Mouse (Mus musculus) CH12.LX (cell line): ENCODE results near the gene Hnrnpul1. TPM values are rescaled to one million over a fixed set of nuclear protein-coding genes. Genes with fewer than 3 reads are reported as not detected.

Experiments used
- DNase-seq: peaks from one replicate; pipeline ENCODE4 v3.0.0-alpha.2; 2013; ENCODE audit errors: extremely low read depth
- H3K27ac ChIP-seq: 2 replicates; pipeline ENCODE4 v1.5.1; 2012; ENCODE audit warnings: low read depth, mild to moderate bottlenecking, control low read depth, moderate library complexity; ENCODE audit not compliant: insufficient read depth
- H3K27me3 ChIP-seq: replicated peaks from 2 replicates; pipeline ENCODE3; 2012; ENCODE audit warnings: inconsistent platforms
- H3K36me3 ChIP-seq, 2 experiments: replicated peaks in 1 of 2; 2 replicates each; pipeline versions ENCODE3 to v1.6.1; 2012; ENCODE audit warnings: inconsistent platforms in 1 of 2, low read length in 1 of 2, mild to moderate bottlenecking in 1 of 2, mixed read lengths in 1 of 2, moderate library complexity in 1 of 2; ENCODE audit not compliant: control insufficient read depth in 1 of 2, insufficient read depth in 1 of 2
- H3K4me1 ChIP-seq, 2 experiments: 2 replicates each; pipeline ENCODE4 v1.6.1; 2012; ENCODE audit warnings: inconsistent platforms in 1 of 2, moderate library complexity in 1 of 2; ENCODE audit not compliant: insufficient read depth in 2 of 2, control insufficient read depth in 1 of 2
- H3K4me2 ChIP-seq: 2 replicates; pipeline ENCODE4 v1.6.1; 2012; ENCODE audit warnings: low read depth, mild to moderate bottlenecking, control low read depth; ENCODE audit not compliant: poor library complexity, insufficient read depth, severe bottlenecking
- H3K4me3 ChIP-seq, 3 experiments: fragments of 150-350 bp in 1 of 3; sonication (generic) in 1 of 3; replicated peaks in 1 of 3; 2 replicates each; pipeline versions ENCODE3 to v1.5.1; 2011 to 2012; ENCODE audit warnings: low read depth in 2 of 3, low read length in 2 of 3, mild to moderate bottlenecking in 2 of 3, moderate library complexity in 2 of 3, control low read depth in 1 of 3, improper control_type of control experiment in 1 of 3, inconsistent platforms in 1 of 3, mixed read lengths in 1 of 3; ENCODE audit not compliant: poor library complexity in 1 of 3
- H3K79me2 ChIP-seq: replicated peaks from 2 replicates; pipeline ENCODE4 v1.6.1; 2012; ENCODE audit warnings: mild to moderate bottlenecking, moderate library complexity; ENCODE audit not compliant: control insufficient read depth, poor library complexity, insufficient read depth, severe bottlenecking; ENCODE audit errors: extremely low read depth
- H3K9ac ChIP-seq: 2 replicates; pipeline ENCODE4 v1.6.1; 2012; ENCODE audit warnings: low read depth, mild to moderate bottlenecking, control low read depth, moderate library complexity; ENCODE audit not compliant: insufficient read depth
- H3K9me3 ChIP-seq: replicated peaks from 2 replicates; pipeline ENCODE3; 2012; ENCODE audit warnings: low read length, inconsistent platforms, mixed read lengths
- BHLHE40 ChIP-seq: IDR thresholded peaks from 2 replicates; pipeline ENCODE4 v1.6.1; 2011; ENCODE audit warnings: mild to moderate bottlenecking, low read depth, low read length, improper control_type of control experiment
- CHD1 ChIP-seq: IDR thresholded peaks from 2 replicates; pipeline ENCODE4 v1.6.1; 2012; ENCODE audit warnings: low read depth, low read length, improper control_type of control experiment, inconsistent platforms
- CTCF ChIP-seq, 2 experiments: IDR thresholded peaks in 1 of 2; conservative IDR thresholded peaks in 1 of 2; 2 replicates each; pipeline ENCODE4 v1.5.1; 2011 to 2012; ENCODE audit warnings: low read depth in 2 of 2, low read length in 2 of 2, improper control_type of control experiment in 1 of 2, inconsistent platforms in 1 of 2, mild to moderate bottlenecking in 1 of 2, moderate library complexity in 1 of 2
- ELF1 ChIP-seq: IDR thresholded peaks from 2 replicates; pipeline ENCODE4 v1.6.1; 2014; ENCODE audit warnings: low read depth, mild to moderate bottlenecking, inconsistent platforms, low read length, improper control_type of control experiment
- EP300 ChIP-seq: IDR thresholded peaks from 2 replicates; pipeline ENCODE4 v1.6.1; 2011; ENCODE audit warnings: low read length, improper control_type of control experiment
- ETS1 ChIP-seq: conservative IDR thresholded peaks from 2 replicates; pipeline ENCODE4 v1.6.1; 2012; ENCODE audit warnings: low read depth, mild to moderate bottlenecking, inconsistent platforms, low read length, improper control_type of control experiment, moderate library complexity
- GABPA ChIP-seq: IDR thresholded peaks from 2 replicates; pipeline ENCODE4 v1.6.1; 2012; ENCODE audit warnings: low read depth, low read length, improper control_type of control experiment, inconsistent platforms; ENCODE audit not compliant: insufficient replicate concordance
- HCFC1 ChIP-seq: IDR thresholded peaks from 2 replicates; pipeline ENCODE4 v1.6.1; 2012; ENCODE audit warnings: low read depth, mild to moderate bottlenecking, inconsistent platforms, low read length, improper control_type of control experiment
- IRF4 ChIP-seq: IDR thresholded peaks from 2 replicates; pipeline ENCODE4 v1.6.1; 2014; ENCODE audit warnings: low read depth, mild to moderate bottlenecking, inconsistent platforms, low read length, improper control_type of control experiment
- JUND ChIP-seq: conservative IDR thresholded peaks from 2 replicates; pipeline ENCODE4 v1.6.1; 2011; ENCODE audit warnings: low read depth, low read length, improper control_type of control experiment
- MAX ChIP-seq: IDR thresholded peaks from 2 replicates; pipeline ENCODE4 v1.6.1; 2011; ENCODE audit warnings: low read length, improper control_type of control experiment
- MAZ ChIP-seq: IDR thresholded peaks from 2 replicates; pipeline ENCODE4 v1.6.1; 2012; ENCODE audit warnings: low read depth, mild to moderate bottlenecking, inconsistent platforms, low read length, improper control_type of control experiment, moderate library complexity
- MEF2A ChIP-seq: IDR thresholded peaks from 2 replicates; pipeline ENCODE4 v1.6.1; 2014; ENCODE audit warnings: low read depth, mild to moderate bottlenecking, inconsistent platforms, low read length, improper control_type of control experiment, borderline replicate concordance
- MXI1 ChIP-seq: IDR thresholded peaks from 2 replicates; pipeline ENCODE4 v1.6.1; 2011; ENCODE audit warnings: mild to moderate bottlenecking, low read depth, low read length, improper control_type of control experiment
- NELFE ChIP-seq: IDR thresholded peaks from 2 replicates; pipeline ENCODE4 v1.6.1; 2011; ENCODE audit warnings: low read depth, low read length, improper control_type of control experiment
- NRF1 ChIP-seq: IDR thresholded peaks from 2 replicates; pipeline ENCODE4 v1.6.1; 2014; ENCODE audit warnings: low read depth, mild to moderate bottlenecking, inconsistent platforms, low read length, improper control_type of control experiment, moderate library complexity
- PAX5 ChIP-seq: IDR thresholded peaks from 2 replicates; pipeline ENCODE4 v1.6.1; 2012; ENCODE audit warnings: low read length, inconsistent platforms, mixed read lengths
- POLR2A ChIP-seq: IDR thresholded peaks from 2 replicates; pipeline ENCODE4 v1.6.1; 2011; ENCODE audit warnings: low read depth, mild to moderate bottlenecking, improper control_type of control experiment, low read length
- RAD21 ChIP-seq: IDR thresholded peaks from 2 replicates; pipeline ENCODE4 v1.6.1; 2011; ENCODE audit warnings: low read depth, mild to moderate bottlenecking, low read length, improper control_type of control experiment, moderate library complexity
- RCOR1 ChIP-seq: conservative IDR thresholded peaks from 2 replicates; pipeline ENCODE4 v1.6.1; 2012; ENCODE audit warnings: low read depth, mild to moderate bottlenecking, inconsistent platforms, low read length, improper control_type of control experiment
- SMC3 ChIP-seq: IDR thresholded peaks from 2 replicates; pipeline ENCODE4 v1.6.1; 2011; ENCODE audit warnings: low read depth, low read length, improper control_type of control experiment
- TBP ChIP-seq: conservative IDR thresholded peaks from 2 replicates; pipeline ENCODE4 v1.6.1; 2011; ENCODE audit warnings: low read depth, low read length, improper control_type of control experiment
- TCF12 ChIP-seq: IDR thresholded peaks from 2 replicates; pipeline ENCODE4 v1.6.1; 2014; ENCODE audit warnings: low read depth, mild to moderate bottlenecking, inconsistent platforms, low read length, improper control_type of control experiment
- UBTF ChIP-seq: IDR thresholded peaks from 2 replicates; pipeline ENCODE4 v1.6.1; 2012; ENCODE audit warnings: low read depth, mild to moderate bottlenecking, inconsistent platforms, low read length, improper control_type of control experiment, moderate library complexity
- USF1 ChIP-seq: IDR thresholded peaks from 2 replicates; pipeline ENCODE4 v1.6.1; 2014; ENCODE audit warnings: low read depth, mild to moderate bottlenecking, inconsistent platforms, low read length, improper control_type of control experiment
- USF2 ChIP-seq: conservative IDR thresholded peaks from 2 replicates; pipeline ENCODE4 v1.6.1; 2011; ENCODE audit warnings: low read depth, low read length, improper control_type of control experiment
- ZC3H11A ChIP-seq: IDR thresholded peaks from 2 replicates; pipeline ENCODE4 v1.6.1; 2012; ENCODE audit warnings: low read depth, mild to moderate bottlenecking, inconsistent platforms, low read length, improper control_type of control experiment
- ZKSCAN1 ChIP-seq: IDR thresholded peaks from 2 replicates; pipeline ENCODE4 v1.6.1; 2012; ENCODE audit warnings: low read depth, inconsistent platforms, low read length, improper control_type of control experiment, borderline replicate concordance
- ZMIZ1 ChIP-seq: IDR thresholded peaks from 2 replicates; pipeline ENCODE4 v1.6.1; 2012; ENCODE audit warnings: low read depth, mild to moderate bottlenecking, inconsistent platforms, low read length, improper control_type of control experiment
- ZNF384 ChIP-seq: IDR thresholded peaks from 2 replicates; pipeline ENCODE4 v1.6.1; 2012; ENCODE audit warnings: low read depth, low read length, improper control_type of control experiment, inconsistent platforms
- dilution Hi-C: fragments of 300-500 bp; cut with MboI; formaldehyde crosslinking; loops from 2 replicates; pipeline ENCODE4 v1.14.3; 2020; ENCODE audit warnings: low sequenced_read_pairs; ENCODE audit not compliant: extremely low pct_unique_long_range_greater_than_20kb, extremely low pct_ligation_motif_present
- in situ Hi-C: fragments of 300-500 bp; cut with MboI; formaldehyde crosslinking; loops from 3 replicates; pipeline ENCODE4 v1.14.3; 2019; ENCODE audit warnings: low sequenced_read_pairs, low pct_ligation_motif_present, low pct_unique_long_range_greater_than_20kb, mixed read lengths
- polyA plus RNA-seq: library from polyadenylated mRNA; unstranded; fragments of >175 nt; gene quantifications from 2 replicates; pipeline ENCODE4 v1.2.1, GENCODE M21; 2012; ENCODE audit warnings: low read depth; ENCODE audit not compliant: insufficient read length
- total RNA-seq, 2 experiments: library from RNA; depleted of rRNA; stranded (reverse); fragments of 300-350 nt in 1 of 2; fragments of >200 nt in 1 of 2; gene quantifications; 2 replicates each; pipeline ENCODE4 v1.2.3; 2012 to 2014

Gene Hnrnpul1
- total and polyA plus RNA-seq, 3 experiments: 52.6 to 188 (median 72.2) TPM

DNA sequence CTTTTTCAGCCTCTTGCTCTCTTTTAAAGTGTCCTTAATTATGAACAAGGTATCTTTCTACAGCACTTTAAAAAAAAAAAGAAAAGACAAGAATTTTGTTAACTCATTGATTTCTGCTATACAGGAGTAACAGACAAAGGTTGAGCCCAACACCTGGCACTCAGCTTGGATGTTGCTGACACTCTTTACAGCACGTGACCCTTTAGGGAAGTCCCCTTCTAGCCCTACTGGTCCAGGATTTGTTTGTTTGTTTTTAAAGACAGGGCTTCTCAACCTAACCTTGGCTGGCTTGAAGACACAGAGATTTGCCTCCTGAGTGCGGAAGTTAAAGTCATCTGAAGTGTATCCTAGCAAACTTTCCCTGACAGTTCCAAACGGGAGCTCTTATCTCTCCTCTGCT, 7.7 kb downstream of the Hnrnpul1 start:
- in situ Hi-C loops (no loop called here), dilution Hi-C loops (no loop called here)
- TF ChIP-seq JUND (no peak), RAD21 (no peak), USF2 (peak; percentile 83), ELF1 (no peak), EP300 (no peak), MAX (peak; percentile 87), CHD1 (no peak), BHLHE40 (peak; percentile 88), ZMIZ1 (no peak), ZKSCAN1 (no peak), ZC3H11A (no peak), PAX5 (no peak), NELFE (no peak), TBP (no peak), CTCF (conservative IDR thresholded peaks at IDR 0.05 in 1 of 2, IDR thresholded peaks at IDR 0.05 in 1 of 2; ENCODE audit: low read depth in 2 of 2, low read length in 2 of 2) (no peak), HCFC1 (no peak), ZNF384 (0 out of 2 replicates have a peak, but pooled peaks have one; percentile 11), TCF12 (peak; percentile 24; the same call in 1 of the 2 replicates), USF1 (peak; percentile 86), MEF2A (no peak), UBTF (no peak), IRF4 (peak; percentile 24; the same call in 1 of the 2 replicates), MAZ (no peak), ETS1 (peak; percentile 40; the same call in 1 of the 2 replicates), MXI1 (no peak), NRF1 (no peak), RCOR1 (no peak), GABPA (no peak), SMC3 (no peak), POLR2A (no peak)
- peaks cover 17 to 69% of the 10 kb centered on the region in 2 experiments for H3K4me1 ChIP-seq
- peak overlapping the region; percentile 65; the same call in 1 of the 2 replicates for H3K27ac ChIP-seq
- H3K9ac ChIP-seq: no peak overlapping the region; the same call in 1 of the 2 replicates
- H3K4me2 ChIP-seq: peak overlapping the region; percentile 58; the same call in 1 of the 2 replicates
- no peak overlapping the region for H3K4me3 ChIP-seq
- no peaks in the 10 kb centered on the region for H3K27me3 ChIP-seq
- H3K36me3 ChIP-seq: peaks cover 82 to 97% of the 10 kb centered on the region in 2 experiments
- peaks cover 47% of the 10 kb centered on the region for H3K79me2 ChIP-seq
- H3K9me3 ChIP-seq: no peaks in the 10 kb centered on the region
- DNase-seq: peak; percentile 66
